Mouse (Mus musculus) CH12.LX (cell line): ENCODE data around the gene Spz1.

Source experiments
- MAX ChIP-seq: IDR thresholded peaks from 2 replicates; pipeline ENCODE4 v1.6.1; 2011; ENCODE audit warnings: low read length, improper control_type of control experiment
- RAD21 ChIP-seq: IDR thresholded peaks from 2 replicates; pipeline ENCODE4 v1.6.1; 2011; ENCODE audit warnings: low read depth, mild to moderate bottlenecking, low read length, improper control_type of control experiment, moderate library complexity

GRCm38 (mm10) chr13:92593731-92594396 is 17.9 kb upstream of the Spz1 start:
- TF ChIP-seq MAX (no peak), RAD21 (no peak)
